Mouse (Mus musculus): ENCODE measurements at regions not wholly inside any gene's neighbourhood (a gene's known extent, or its start where the extent isn't known, plus 50 kb on each side); places are given as distances from the start of the nearest gene placed in this dataset.

GRCm38 (mm10) chr17:89592826-89593225 is 317.4 kb downstream of the Gm10184 start:
- no peak for DNase-seq (ENCODE audit: low read depth)

- DNase-seq (ENCODE audit: low read depth) = no peak
Observed at GRCm38 (mm10) chr17:89559506-89559905, 350.7 kb downstream of the Gm10184 start.

GRCm38 (mm10) chr17:89554754-89555153 is 354.3 kb upstream of the Fshr start:
- DNase-seq (ENCODE audit: low read depth) = peak; percentile 11

GRCm38 (mm10) chr17:89553597-89553996 is 353.1 kb upstream of the Fshr start:
- DNase-seq (ENCODE audit: low read depth) = no peak

GRCm38 (mm10) chr17:89550758-89551157 is 350.3 kb upstream of the Fshr start:
- DNase-seq (ENCODE audit: low read depth) = no peak

- no peak for DNase-seq (ENCODE audit: low read depth)
Observed at GRCm38 (mm10) chr17:89521912-89522311, 321.4 kb upstream of the Fshr start.

GRCm38 (mm10) chr17:89519413-89519812 is 318.9 kb upstream of the Fshr start:
- DNase-seq (ENCODE audit: low read depth) = no peak

GRCm38 (mm10) chr17:89505288-89505687 is 304.8 kb upstream of the Fshr start:
- peak; percentile 1 for DNase-seq (ENCODE audit: low read depth)

- no peak for DNase-seq (ENCODE audit: low read depth)
Observed at GRCm38 (mm10) chr17:89493547-89493946, 293.1 kb upstream of the Fshr start.

GRCm38 (mm10) chr17:89466486-89466885 is 266.0 kb upstream of the Fshr start:
- no peak for DNase-seq (ENCODE audit: low read depth)

- no peak for DNase-seq (ENCODE audit: low read depth)
Observed at GRCm38 (mm10) chr17:89465883-89466282, 265.4 kb upstream of the Fshr start.

GRCm38 (mm10) chr17:89460438-89460837 is 260.0 kb upstream of the Fshr start:
- no peak for DNase-seq (ENCODE audit: low read depth)

- DNase-seq (ENCODE audit: low read depth) = peak; percentile 64
Observed at GRCm38 (mm10) chr17:89454301-89454700, 253.8 kb upstream of the Fshr start.

- peak; percentile 89 for DNase-seq (ENCODE audit: low read depth)
Observed at GRCm38 (mm10) chr17:89450724-89451123, 250.2 kb upstream of the Fshr start.

- DNase-seq (ENCODE audit: low read depth) = no peak
Observed at GRCm38 (mm10) chr17:89449391-89449790, 248.9 kb upstream of the Fshr start.

- DNase-seq (ENCODE audit: low read depth) = no peak
Observed at GRCm38 (mm10) chr17:89434288-89434687, 233.8 kb upstream of the Fshr start.

GRCm38 (mm10) chr17:89410026-89410425 is 209.6 kb upstream of the Fshr start:
- DNase-seq (ENCODE audit: low read depth) = no peak

- DNase-seq (ENCODE audit: low read depth) = no peak
Observed at GRCm38 (mm10) chr17:89405589-89405988, 205.1 kb upstream of the Fshr start.

GRCm38 (mm10) chr17:89357241-89357640 is 156.8 kb upstream of the Fshr start:
- DNase-seq (ENCODE audit: low read depth) = no peak

- DNase-seq (ENCODE audit: low read depth) = no peak
Observed at GRCm38 (mm10) chr17:89340497-89341205, 140.2 kb upstream of the Fshr start.

GRCm38 (mm10) chr17:89319602-89320288 is 119.3 kb upstream of the Fshr start:
- no peak for DNase-seq (ENCODE audit: low read depth)

- DNase-seq (ENCODE audit: low read depth) = no peak
Observed at GRCm38 (mm10) chr17:89318356-89318755, 117.9 kb upstream of the Fshr start.

GRCm38 (mm10) chr17:89311133-89311532 is 110.7 kb upstream of the Fshr start:
- DNase-seq (ENCODE audit: low read depth) = no peak

- no peak for DNase-seq (ENCODE audit: low read depth)
Observed at GRCm38 (mm10) chr17:89301325-89301724, 100.8 kb upstream of the Fshr start.
